Mouse (Mus musculus): ENCODE measurements around the gene Gpr18.

DNA sequence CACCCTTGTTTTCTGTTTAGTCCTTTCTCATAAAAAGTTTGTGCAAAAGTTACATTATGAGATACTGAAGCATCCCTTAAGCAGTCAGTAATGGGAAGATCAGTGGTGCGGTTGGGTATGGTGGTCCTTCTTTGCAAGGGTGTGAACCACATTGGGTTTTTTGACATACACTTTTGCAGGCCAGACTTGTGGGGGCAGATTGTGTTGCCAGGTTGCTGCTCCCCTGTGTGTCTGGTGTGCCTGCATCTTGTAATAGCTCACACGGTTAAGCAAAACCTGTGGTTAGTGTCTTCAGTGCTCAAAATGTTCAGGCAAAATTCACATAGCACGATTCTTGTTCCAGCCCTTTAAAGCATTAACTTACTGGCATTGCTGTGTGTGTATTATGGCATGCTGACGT, 20.3 kb downstream of the Gpr18 start:
- TF ChIP-seq CTCF (IDR thresholded peaks at IDR 0.05; ENCODE audit: low read depth) (no peak), EP300 (IDR thresholded peaks at IDR 0.05; ENCODE audit: low read depth) (no peak)

Data from liver, postnatal 0 days (tissue).